8 mouse cellular contexts compared by ENCODE assay signal in the genomic region with DNA sequence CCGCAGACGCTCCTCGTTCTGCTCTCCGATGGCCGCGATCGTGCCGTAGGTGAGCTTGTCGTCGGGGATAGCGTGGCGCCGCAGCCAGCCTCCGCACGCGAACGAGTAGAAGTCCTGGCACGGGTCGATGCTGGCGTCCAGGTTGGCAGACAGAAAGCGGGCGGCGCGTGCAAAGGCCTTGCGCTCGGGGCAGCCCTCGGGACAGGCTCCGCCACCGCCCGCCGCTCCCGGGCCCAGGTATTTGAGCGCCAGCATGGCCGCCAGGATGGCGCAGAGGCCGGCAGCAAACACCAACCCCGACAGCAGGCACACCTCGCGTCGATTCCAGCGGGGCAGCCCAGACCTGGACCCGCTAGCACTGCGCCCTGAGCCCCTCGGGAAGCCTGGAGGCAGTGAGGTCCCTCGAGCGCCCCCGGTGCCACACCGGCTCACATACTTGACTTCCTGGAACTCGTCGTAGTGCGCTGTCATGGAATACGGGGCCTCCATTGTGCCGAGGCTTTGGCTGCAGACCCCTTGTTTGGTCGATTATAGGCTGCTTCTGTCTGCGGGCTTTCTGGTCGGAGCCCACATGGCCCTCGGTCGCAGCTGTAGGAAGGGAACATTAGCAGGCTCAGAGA. TPM values are rescaled to one million over a fixed set of nuclear protein-coding genes. Genes with fewer than 3 reads are reported as not detected.
DNase-seq lines count a peak whose midpoint lies in the region; ATAC-seq lines count a peak whose summit lies in the region.

No protein-coding gene starts in this region.

- H3K36me3 ChIP-seq in kidney, embryonic 15.5 days, result no peaks in the 10 kb centered on the region
- no peaks in the 10 kb centered on the region for H3K36me3 ChIP-seq in embryonic facial prominence, embryonic 10.5 days (replicated peaks)
- H3K36me3 ChIP-seq in intestine, embryonic 14.5 days (ENCODE audit: control insufficient read depth, insufficient read depth, low read length), result no peaks in the 10 kb centered on the region
- no peaks in the 10 kb centered on the region for H3K36me3 ChIP-seq in neural tube, embryonic 11.5 days (ENCODE audit: control insufficient read depth, insufficient read depth, low read length)

- no peaks in the 10 kb centered on the region for H3K9me3 ChIP-seq in kidney, embryonic 15.5 days (replicated peaks)
- no peaks in the 10 kb centered on the region for H3K9me3 ChIP-seq in embryonic facial prominence, embryonic 10.5 days
- no peaks in the 10 kb centered on the region for H3K9me3 ChIP-seq in intestine, embryonic 14.5 days (ENCODE audit: control insufficient read depth, low read length)
- H3K9me3 ChIP-seq in neural tube, embryonic 11.5 days (ENCODE audit: control insufficient read depth, low read length), result no peaks in the 10 kb centered on the region

- peak overlapping the region; percentile 44 for H3K4me3 ChIP-seq in kidney, embryonic 15.5 days (replicated peaks)
- H3K4me3 ChIP-seq in embryonic facial prominence, embryonic 10.5 days, result peak overlapping the region; percentile 57
- H3K4me3 ChIP-seq in intestine, embryonic 14.5 days (ENCODE audit: low read depth, low read length), result peak overlapping the region; percentile 31
- H3K4me3 ChIP-seq in neural tube, embryonic 11.5 days (ENCODE audit: low read depth, low read length), result peak overlapping the region; percentile 34

- H3K27ac ChIP-seq in kidney, embryonic 15.5 days, result no peak overlapping the region
- no peak overlapping the region; the same call in 1 of the 2 replicates for H3K27ac ChIP-seq in embryonic facial prominence, embryonic 10.5 days (replicated peaks)
- H3K27ac ChIP-seq in intestine, embryonic 14.5 days (ENCODE audit: low read depth), result no peak overlapping the region
- no peak overlapping the region for H3K27ac ChIP-seq in neural tube, embryonic 11.5 days (ENCODE audit: low read depth, low read length)

- H3K9ac ChIP-seq in kidney, embryonic 15.5 days, result no peak overlapping the region
- H3K9ac ChIP-seq in intestine, embryonic 14.5 days (ENCODE audit: low read length), result no peak overlapping the region
- H3K9ac ChIP-seq in neural tube, embryonic 11.5 days (ENCODE audit: low read length), result peak overlapping the region; percentile 49

- peaks cover 33% of the 10 kb centered on the region for H3K4me1 ChIP-seq in kidney, embryonic 15.5 days
- H3K4me1 ChIP-seq in embryonic facial prominence, embryonic 10.5 days, result peaks cover 34% of the 10 kb centered on the region
- H3K4me1 ChIP-seq in intestine, embryonic 14.5 days (replicated peaks; ENCODE audit: control insufficient read depth, insufficient read depth, low read length), result peaks cover 7% of the 10 kb centered on the region; the same call in 1 of the 2 replicates
- peaks cover 3% of the 10 kb centered on the region; the same call in 1 of the 2 replicates for H3K4me1 ChIP-seq in neural tube, embryonic 11.5 days (ENCODE audit: control insufficient read depth, insufficient read depth, low read length)

- no peak for DNase-seq in kidney, adult 11 months
- DNase-seq in embryonic facial prominence, embryonic 10.5 days (ENCODE audit: low spot score), result peak; percentile 53
- peak; percentile 70 for DNase-seq in intestine, embryonic 14.5 days (ENCODE audit: low spot score)
- DNase-seq in neural tube, embryonic 11.5 days (ENCODE audit: low spot score), result no peak
- DNase-seq in right cerebral cortex, postnatal 4 days, result no peak
- no peak for DNase-seq in frontal cortex, postnatal 25 days (ENCODE audit: low spot score in 2 of 2)
- no peak for DNase-seq in urinary bladder, postnatal 36 days (ENCODE audit: low spot score in 2 of 2)

- WGBS in kidney, embryonic 15.5 days, result 3% methylated on average over 58 of the region's 58 CpGs
- 2% methylated on average over 58 of the region's 58 CpGs for WGBS in embryonic facial prominence, embryonic 10.5 days
- 2% methylated on average over 58 of the region's 58 CpGs for WGBS in intestine, embryonic 14.5 days
- WGBS in neural tube, embryonic 11.5 days, result 2% methylated on average over 55 of the region's 58 CpGs

- peaks cover 98% of the 10 kb centered on the region for H3K27me3 ChIP-seq in kidney, embryonic 15.5 days
- H3K27me3 ChIP-seq in embryonic facial prominence, embryonic 10.5 days (replicated peaks; ENCODE audit: low read depth, poor library complexity, severe bottlenecking), result peaks cover 100% of the 10 kb centered on the region
- H3K27me3 ChIP-seq in intestine, embryonic 14.5 days (replicated peaks; ENCODE audit: control insufficient read depth, insufficient read depth, low read length), result peaks cover 93% of the 10 kb centered on the region
- H3K27me3 ChIP-seq in neural tube, embryonic 11.5 days (ENCODE audit: control insufficient read depth, insufficient read depth, low read length), result peaks cover 76% of the 10 kb centered on the region

- ATAC-seq in kidney, embryonic 15.5 days (replicated peaks; ENCODE audit: low FRiP score), result no peak
- no peak for ATAC-seq in intestine, embryonic 14.5 days (replicated peaks; ENCODE audit: low FRiP score, low TSS enrichment, low read depth)
- no peak for ATAC-seq in neural tube, embryonic 11.5 days (ENCODE audit: insufficient read depth, low FRiP score, low TSS enrichment)

- peak overlapping the region; percentile 80 for H3K4me2 ChIP-seq in kidney, embryonic 15.5 days
- H3K4me2 ChIP-seq in intestine, embryonic 14.5 days (ENCODE audit: low read length), result peak overlapping the region; percentile 55
- H3K4me2 ChIP-seq in neural tube, embryonic 11.5 days (ENCODE audit: low read depth), result peak overlapping the region; percentile 40

RNA-seq across cellular contexts. Expression of a gene that starts 1.7 kb away (rescaled TPM):
- 1.3 and 3.8 TPM in 2 replicates for polyA plus RNA-seq in kidney, embryonic 15.5 days (2015; fragmentation: Nextera tagmentation; extraction: Ambion mirVana)
- 1.2 and 3.1 TPM in 2 replicates for polyA plus RNA-seq in embryonic facial prominence, embryonic 10.5 days (2016; fragmentation: Nextera tagmentation; extraction: Ambion mirVana)
- polyA plus RNA-seq in intestine, embryonic 14.5 days (2014; fragmentation: Nextera tagmentation; extraction: Ambion mirVana), result 1.3 and 1.5 TPM in 2 replicates
- 28.3 and 36.8 TPM in 2 replicates for polyA plus RNA-seq in neural tube, embryonic 11.5 days (2014; fragmentation: Nextera tagmentation; extraction: Ambion mirVana)

RNA-seq across cellular contexts. Expression of a gene that starts 28.5 kb away (rescaled TPM):
- polyA plus RNA-seq in kidney, embryonic 15.5 days (2015; fragmentation: Nextera tagmentation; extraction: Ambion mirVana), result 0.09 TPM in 1 of 2 replicates, not detected in the other
- 0.71 and 0.94 TPM in 2 replicates for polyA plus RNA-seq in embryonic facial prominence, embryonic 10.5 days (2016; fragmentation: Nextera tagmentation; extraction: Ambion mirVana)
- not detected in 2 replicates for polyA plus RNA-seq in intestine, embryonic 14.5 days (2014; fragmentation: Nextera tagmentation; extraction: Ambion mirVana)
- 0.46 and 0.88 TPM in 2 replicates for polyA plus RNA-seq in neural tube, embryonic 11.5 days (2014; fragmentation: Nextera tagmentation; extraction: Ambion mirVana)

RNA-seq across cellular contexts. Expression of a gene that starts 29.8 kb away (rescaled TPM):
- not detected in 2 replicates for polyA plus RNA-seq in kidney, embryonic 15.5 days (2015; fragmentation: Nextera tagmentation; extraction: Ambion mirVana)
- not detected in 2 replicates for polyA plus RNA-seq in embryonic facial prominence, embryonic 10.5 days (2016; fragmentation: Nextera tagmentation; extraction: Ambion mirVana)
- not detected in 2 replicates for polyA plus RNA-seq in intestine, embryonic 14.5 days (2014; fragmentation: Nextera tagmentation; extraction: Ambion mirVana)
- polyA plus RNA-seq in neural tube, embryonic 11.5 days (2014; fragmentation: Nextera tagmentation; extraction: Ambion mirVana), result not detected in 2 replicates

RNA-seq across cellular contexts. Expression of a gene that starts 35.8 kb away (rescaled TPM):
- polyA plus RNA-seq in kidney, embryonic 15.5 days (2015; fragmentation: Nextera tagmentation; extraction: Ambion mirVana), result 1.1 and 1.6 TPM in 2 replicates
- polyA plus RNA-seq in embryonic facial prominence, embryonic 10.5 days (2016; fragmentation: Nextera tagmentation; extraction: Ambion mirVana), result 0.13 and 0.17 TPM in 2 replicates
- polyA plus RNA-seq in intestine, embryonic 14.5 days (2014; fragmentation: Nextera tagmentation; extraction: Ambion mirVana), result not detected in 2 replicates
- polyA plus RNA-seq in neural tube, embryonic 11.5 days (2014; fragmentation: Nextera tagmentation; extraction: Ambion mirVana), result 0.40 and 0.45 TPM in 2 replicates

RNA-seq across cellular contexts. Expression of a gene that starts 49.8 kb away (rescaled TPM):
- polyA plus RNA-seq in kidney, embryonic 15.5 days (2015; fragmentation: Nextera tagmentation; extraction: Ambion mirVana), result 2.0 and 4.3 TPM in 2 replicates
- 0.35 and 0.39 TPM in 2 replicates for polyA plus RNA-seq in embryonic facial prominence, embryonic 10.5 days (2016; fragmentation: Nextera tagmentation; extraction: Ambion mirVana)
- polyA plus RNA-seq in intestine, embryonic 14.5 days (2014; fragmentation: Nextera tagmentation; extraction: Ambion mirVana), result not detected in 2 replicates
- polyA plus RNA-seq in neural tube, embryonic 11.5 days (2014; fragmentation: Nextera tagmentation; extraction: Ambion mirVana), result 5.0 TPM in 2 replicates

Comparison
In these comparisons a context has a peak if more than half of its experiments do, and no peak if none do; other contexts are left out.
1. DNase-seq: peak in embryonic facial prominence, embryonic 10.5 days (single experiment) and intestine, embryonic 14.5 days (single experiment); none in kidney, adult 11 months (single experiment), neural tube, embryonic 11.5 days (single experiment), right cerebral cortex, postnatal 4 days (single experiment), frontal cortex, postnatal 25 days (0 of 2) and urinary bladder, postnatal 36 days (0 of 2).
2. Peak in every context shown above with its lines, with median percentiles within 50 percentile points of each other: H3K4me2 ChIP-seq and H3K4me3 ChIP-seq.